Mouse (Mus musculus): ENCODE measurements at regions not wholly inside any gene's neighbourhood (a gene's known extent, or its start where the extent isn't known, plus 50 kb on each side); places are given as distances from the start of the nearest gene placed in this dataset.

DNA sequence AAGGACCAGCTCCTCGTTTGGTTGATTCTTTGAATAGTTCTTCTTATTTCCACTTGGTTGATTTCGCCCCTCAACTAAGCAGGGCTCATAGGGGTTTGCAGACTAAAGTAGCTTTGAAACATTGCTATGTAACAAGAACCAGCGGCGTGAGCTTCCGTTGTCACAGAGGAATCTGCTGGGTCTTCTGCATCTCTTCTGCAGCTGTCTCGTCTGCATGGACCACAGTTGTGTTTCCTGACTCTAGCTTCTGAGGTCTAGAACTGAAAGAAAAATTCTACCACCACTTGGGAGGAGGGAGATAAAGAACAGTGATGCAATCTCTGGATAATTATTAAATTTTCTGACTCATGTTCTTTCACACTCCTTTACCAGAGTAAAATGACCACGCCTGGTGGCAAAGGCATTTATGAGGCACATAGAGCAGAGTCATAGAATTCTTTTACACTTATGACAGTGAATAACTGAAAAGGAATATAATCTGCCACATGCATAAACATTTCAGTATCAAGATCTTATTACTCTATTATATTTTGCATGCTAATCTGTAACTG lies 1340.9 kb downstream of the Slc22a22 start:
- ATAC-seq (ENCODE audit: insufficient number of reproducible peaks, low FRiP score, low TSS enrichment, low read depth): no peak
- Histone ChIP-seq H3K27me3 (no peaks in the 10 kb centered on the region), H3K9ac (no peak overlapping the region), H3K27ac (replicated peaks) (no peak overlapping the region), H3K4me2 (replicated peaks) (no peak overlapping the region), H3K9me3 (replicated peaks) (no peaks in the 10 kb centered on the region), H3K36me3 (no peaks in the 10 kb centered on the region), H3K4me1 (no peaks in the 10 kb centered on the region), H3K4me3 (replicated peaks) (no peak overlapping the region)
- WGBS: 80% methylated on average over 7 of the region's 7 CpGs

DNA sequence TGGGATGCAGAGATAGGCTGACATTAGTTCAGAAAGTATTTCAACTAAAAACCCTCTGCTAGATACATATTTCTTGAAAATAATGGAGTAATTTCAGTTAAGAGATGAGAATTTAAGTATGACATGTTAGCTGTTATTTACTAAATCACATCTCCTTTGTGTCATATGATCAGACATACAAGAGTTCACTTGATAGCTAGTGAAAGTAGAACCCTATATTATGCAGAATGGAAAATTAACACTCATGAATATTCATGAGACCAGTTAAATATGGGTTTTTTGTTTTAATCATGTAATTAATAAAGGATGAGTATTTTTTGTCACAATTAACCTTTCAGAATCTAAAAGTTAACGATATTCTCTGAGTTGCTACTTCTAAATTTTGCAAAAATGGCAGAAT lies 1349.4 kb downstream of the Slc22a22 start:
- Histone ChIP-seq H3K27ac (replicated peaks) (no peak overlapping the region), H3K36me3 (no peaks in the 10 kb centered on the region), H3K27me3 (no peaks in the 10 kb centered on the region), H3K4me1 (no peaks in the 10 kb centered on the region), H3K9ac (no peak overlapping the region), H3K4me2 (replicated peaks) (no peak overlapping the region), H3K4me3 (replicated peaks) (no peak overlapping the region), H3K9me3 (replicated peaks) (no peaks in the 10 kb centered on the region)
- no peak for ATAC-seq (ENCODE audit: insufficient number of reproducible peaks, low FRiP score, low TSS enrichment, low read depth)
- WGBS: 78% methylated on average over 1 of the region's 1 CpGs

GRCm38 (mm10) chr15:56119287-56120065 lies 1357.9 kb downstream of the Slc22a22 start:
- Histone ChIP-seq H3K36me3 (no peaks in the 10 kb centered on the region), H3K27ac (replicated peaks) (no peak overlapping the region), H3K4me3 (replicated peaks) (no peak overlapping the region), H3K9me3 (replicated peaks) (no peaks in the 10 kb centered on the region), H3K27me3 (no peaks in the 10 kb centered on the region), H3K4me2 (replicated peaks) (no peak overlapping the region), H3K9ac (no peak overlapping the region), H3K4me1 (no peaks in the 10 kb centered on the region)
- ATAC-seq (ENCODE audit: insufficient number of reproducible peaks, low FRiP score, low TSS enrichment, low read depth): no peak

GRCm38 (mm10) chr15:56108313-56108712 lies 1369.1 kb downstream of the Slc22a22 start:
- H3K9me3 ChIP-seq (replicated peaks): no peaks in the 10 kb centered on the region
- H3K4me1 ChIP-seq: no peaks in the 10 kb centered on the region
- no peak for ATAC-seq (ENCODE audit: insufficient number of reproducible peaks, low FRiP score, low TSS enrichment, low read depth)
- no peak overlapping the region for H3K4me3 ChIP-seq (replicated peaks)
- no peaks in the 10 kb centered on the region for H3K36me3 ChIP-seq
- no peaks in the 10 kb centered on the region for H3K27me3 ChIP-seq
- no peak overlapping the region for H3K27ac ChIP-seq (replicated peaks)
- 31% methylated on average over 2 of the region's 2 CpGs for WGBS
- no peak overlapping the region for H3K9ac ChIP-seq
- H3K4me2 ChIP-seq (replicated peaks): no peak overlapping the region

DNA sequence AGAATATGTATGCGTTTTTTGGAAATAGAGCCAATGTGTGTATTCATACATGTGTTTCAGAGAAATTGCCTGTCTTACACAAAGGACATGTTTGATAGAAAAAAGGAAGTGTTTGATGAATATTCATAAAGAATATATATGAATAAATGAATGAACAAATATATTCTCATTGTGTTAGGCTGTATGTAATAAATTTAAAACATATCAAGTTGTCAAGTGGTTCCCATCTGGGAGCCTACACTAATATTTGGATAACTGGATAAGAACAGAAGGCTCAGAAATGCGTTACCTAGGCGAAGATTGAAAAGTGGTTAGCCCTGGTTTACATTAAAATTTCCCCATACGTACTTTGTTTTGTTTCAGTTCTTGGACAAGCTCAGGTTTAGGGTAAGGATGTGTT lies 1369.7 kb downstream of the Slc22a22 start:
- no peaks in the 10 kb centered on the region for H3K36me3 ChIP-seq
- no peaks in the 10 kb centered on the region for H3K27me3 ChIP-seq
- no peak overlapping the region for H3K9ac ChIP-seq
- no peak overlapping the region for H3K27ac ChIP-seq (replicated peaks)
- ATAC-seq (ENCODE audit: insufficient number of reproducible peaks, low FRiP score, low TSS enrichment, low read depth): no peak
- H3K4me1 ChIP-seq: no peaks in the 10 kb centered on the region
- 49% methylated on average over 4 of the region's 4 CpGs for WGBS
- no peaks in the 10 kb centered on the region for H3K9me3 ChIP-seq (replicated peaks)
- no peak overlapping the region for H3K4me3 ChIP-seq (replicated peaks)
- no peak overlapping the region for H3K4me2 ChIP-seq (replicated peaks)

DNA sequence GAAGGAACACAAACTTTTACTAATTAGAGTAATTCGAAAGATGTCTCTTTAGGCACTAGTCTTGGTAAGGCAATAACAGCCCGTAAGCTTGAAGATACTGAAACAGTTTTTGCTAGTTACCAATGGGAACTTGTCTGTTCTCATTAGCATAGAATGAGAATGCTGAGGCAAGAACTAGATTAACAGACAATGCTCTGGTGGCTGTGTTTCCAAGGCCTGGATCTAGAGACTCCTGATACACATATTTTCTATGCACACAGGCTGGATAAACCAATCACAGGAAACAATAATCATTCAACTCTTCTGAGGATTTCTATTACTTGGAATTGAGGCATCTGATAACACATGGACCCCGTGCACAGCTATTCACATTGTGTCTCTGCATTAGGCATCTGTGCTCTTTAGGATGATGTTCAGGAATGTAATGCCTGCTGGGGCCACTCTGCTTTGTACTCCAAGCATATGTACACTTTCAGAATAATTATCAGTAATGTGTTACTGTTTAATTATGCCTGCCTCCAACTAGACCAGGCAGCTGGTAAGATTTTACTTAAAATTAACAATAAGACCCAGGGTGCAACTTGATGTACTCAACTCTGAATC lies 1377.2 kb downstream of the Slc22a22 start:
- 80% methylated on average over 3 of the region's 3 CpGs for WGBS
- H3K9ac ChIP-seq: no peak overlapping the region
- H3K27ac ChIP-seq (replicated peaks): no peak overlapping the region
- no peaks in the 10 kb centered on the region for H3K27me3 ChIP-seq
- H3K4me2 ChIP-seq (replicated peaks): no peak overlapping the region
- H3K36me3 ChIP-seq: no peaks in the 10 kb centered on the region
- H3K4me1 ChIP-seq: no peaks in the 10 kb centered on the region
- no peak for ATAC-seq (ENCODE audit: insufficient number of reproducible peaks, low FRiP score, low TSS enrichment, low read depth)
- no peaks in the 10 kb centered on the region for H3K9me3 ChIP-seq (replicated peaks)
- H3K4me3 ChIP-seq (replicated peaks): no peak overlapping the region

DNA sequence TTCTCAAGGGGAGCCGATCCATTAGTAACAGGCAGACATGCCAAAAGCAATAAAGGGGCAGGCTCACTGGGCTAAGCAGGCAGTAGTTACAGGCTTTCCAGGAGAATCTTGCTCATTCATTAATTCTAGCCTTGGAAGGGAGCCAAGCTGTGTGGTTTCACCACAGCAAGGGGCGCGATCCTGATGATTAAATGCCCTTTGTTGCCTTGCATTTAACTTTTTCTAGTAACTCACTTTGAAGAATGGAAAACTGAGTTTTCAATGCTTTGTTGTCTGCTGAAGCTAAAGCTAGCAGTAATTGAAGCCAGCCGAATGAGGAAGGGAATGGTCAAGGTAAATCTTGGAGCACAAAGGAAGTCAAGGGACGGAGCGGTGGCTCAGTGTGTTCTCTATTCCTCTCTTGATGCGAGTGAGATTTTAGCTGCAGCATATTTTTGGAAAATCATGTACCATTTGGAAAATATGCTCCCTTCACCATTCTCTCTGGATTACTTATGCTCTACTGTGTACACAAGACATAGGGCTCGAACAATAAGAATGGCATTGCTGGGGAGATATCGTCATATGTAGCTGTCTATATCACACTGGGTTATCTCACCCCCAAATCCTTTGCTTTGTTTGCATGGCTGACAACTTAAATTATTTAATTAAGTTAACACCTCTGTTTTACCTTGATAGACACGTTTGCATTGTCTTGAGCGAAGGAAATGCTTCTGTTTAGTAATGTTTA lies 1399.4 kb downstream of the Slc22a22 start:
- 39% methylated on average over 11 of the region's 11 CpGs for WGBS
- no peak overlapping the region for H3K9ac ChIP-seq
- H3K4me3 ChIP-seq (replicated peaks): 0 out of 2 replicates have a peak overlapping the region, but pooled peaks have one; percentile 4
- no peaks in the 10 kb centered on the region for H3K36me3 ChIP-seq
- no peak overlapping the region for H3K27ac ChIP-seq (replicated peaks)
- H3K27me3 ChIP-seq: no peaks in the 10 kb centered on the region
- H3K4me1 ChIP-seq: peaks cover 10% of the 10 kb centered on the region; the same call in 1 of the 2 replicates
- H3K4me2 ChIP-seq (replicated peaks): peak overlapping the region; percentile 34
- peak; percentile 60; the same call in 1 of the 2 replicates for ATAC-seq (ENCODE audit: insufficient number of reproducible peaks, low FRiP score, low TSS enrichment, low read depth)
- no peaks in the 10 kb centered on the region for H3K9me3 ChIP-seq (replicated peaks)

DNA sequence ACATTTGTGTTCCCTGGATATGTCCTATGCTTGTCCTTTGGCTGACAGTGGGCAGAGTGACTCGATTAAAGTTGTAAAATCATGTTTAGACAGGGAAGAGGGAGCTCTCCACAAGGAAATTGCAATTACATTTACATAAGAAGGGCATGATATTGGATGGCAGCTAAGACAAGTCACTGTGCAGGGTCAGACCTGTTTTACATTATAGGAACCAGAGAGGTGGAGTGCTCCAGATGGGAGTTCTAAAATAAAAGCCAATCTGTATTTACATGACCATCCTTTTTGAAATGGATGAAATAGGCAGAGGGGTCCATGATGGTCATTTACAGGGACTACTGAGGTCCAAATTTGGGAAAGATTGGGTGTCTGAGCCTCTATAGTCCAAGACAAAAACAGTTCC lies 1400.3 kb downstream of the Slc22a22 start:
- ATAC-seq (ENCODE audit: insufficient number of reproducible peaks, low FRiP score, low TSS enrichment, low read depth): no peak
- no peak overlapping the region for H3K27ac ChIP-seq (replicated peaks)

DNA sequence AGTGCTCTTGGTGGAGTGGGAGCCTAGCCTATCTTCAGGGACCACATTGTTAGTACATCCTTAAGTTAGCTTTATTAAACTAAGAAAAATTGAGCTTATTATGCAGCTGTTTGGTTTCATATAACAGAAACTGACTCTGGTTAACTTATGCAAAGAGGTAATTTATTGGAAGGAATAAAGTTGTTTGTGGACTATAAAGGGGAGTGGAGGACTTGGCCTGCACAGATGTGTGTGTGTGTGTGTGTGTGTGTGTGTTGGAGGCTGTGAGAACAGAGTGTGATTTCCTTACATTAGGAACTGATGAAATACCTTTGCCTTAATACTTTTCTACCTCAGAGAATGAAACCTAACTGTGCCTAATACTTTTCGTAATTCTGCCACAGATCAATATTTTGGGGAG lies 1400.7 kb downstream of the Slc22a22 start:
- Histone ChIP-seq H3K4me1 (peaks cover 10% of the 10 kb centered on the region; the same call in 1 of the 2 replicates), H3K4me2 (replicated peaks) (no peak overlapping the region), H3K27me3 (no peaks in the 10 kb centered on the region), H3K9me3 (replicated peaks) (no peaks in the 10 kb centered on the region), H3K9ac (no peak overlapping the region), H3K27ac (replicated peaks) (no peak overlapping the region), H3K4me3 (replicated peaks) (no peak overlapping the region), H3K36me3 (no peaks in the 10 kb centered on the region)
- 83% methylated on average over 1 of the region's 1 CpGs for WGBS
- no peak for ATAC-seq (ENCODE audit: insufficient number of reproducible peaks, low FRiP score, low TSS enrichment, low read depth)

More for the DNA sequence above, 1400.3 kb downstream of the Slc22a22 start:
- no peak overlapping the region for H3K4me2 ChIP-seq (replicated peaks)
- H3K9ac ChIP-seq: no peak overlapping the region
- no peak overlapping the region for H3K4me3 ChIP-seq (replicated peaks)
- H3K27me3 ChIP-seq: no peaks in the 10 kb centered on the region
- H3K36me3 ChIP-seq: no peaks in the 10 kb centered on the region
- WGBS: 9% methylated on average over 1 of the region's 1 CpGs
- H3K4me1 ChIP-seq: peaks cover 10% of the 10 kb centered on the region; the same call in 1 of the 2 replicates
- H3K9me3 ChIP-seq (replicated peaks): no peaks in the 10 kb centered on the region

DNA sequence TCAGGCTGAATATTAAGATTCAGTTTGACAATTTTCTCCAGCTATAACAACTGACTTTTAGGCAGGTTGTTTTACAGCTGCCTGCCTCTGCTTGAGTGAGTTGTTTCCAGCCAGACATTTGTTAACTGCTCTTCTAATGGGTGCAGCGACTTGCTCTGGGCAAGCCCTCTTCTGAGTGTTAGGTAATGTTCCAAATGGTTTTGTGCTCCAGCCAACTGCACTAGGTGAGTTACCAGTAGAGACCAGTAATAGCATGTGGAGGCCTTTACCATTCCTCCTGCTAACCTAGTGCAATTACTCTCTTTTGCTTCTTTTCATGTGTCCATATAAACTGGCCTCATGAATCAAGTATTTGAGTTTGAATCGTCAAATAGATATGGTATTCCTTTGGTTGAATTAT lies 1407.9 kb downstream of the Slc22a22 start:
- no peak for ATAC-seq (ENCODE audit: insufficient number of reproducible peaks, low FRiP score, low TSS enrichment, low read depth)
- no peak overlapping the region for H3K4me3 ChIP-seq (replicated peaks)
- H3K4me1 ChIP-seq: no peaks in the 10 kb centered on the region
- H3K27me3 ChIP-seq: no peaks in the 10 kb centered on the region
- no peaks in the 10 kb centered on the region for H3K9me3 ChIP-seq (replicated peaks)
- no peaks in the 10 kb centered on the region for H3K36me3 ChIP-seq
- H3K9ac ChIP-seq: no peak overlapping the region
- 81% methylated on average over 2 of the region's 2 CpGs for WGBS
- H3K4me2 ChIP-seq (replicated peaks): no peak overlapping the region
- H3K27ac ChIP-seq (replicated peaks): no peak overlapping the region

- no peak overlapping the region for H3K27ac ChIP-seq (replicated peaks)
- no peaks in the 10 kb centered on the region for H3K4me1 ChIP-seq
- no peak overlapping the region for H3K9ac ChIP-seq
- 67% methylated on average over 3 of the region's 3 CpGs for WGBS
- H3K9me3 ChIP-seq (replicated peaks): no peaks in the 10 kb centered on the region
- no peak for ATAC-seq (ENCODE audit: insufficient number of reproducible peaks, low FRiP score, low TSS enrichment, low read depth)
- no peak overlapping the region for H3K4me3 ChIP-seq (replicated peaks)
- no peaks in the 10 kb centered on the region for H3K36me3 ChIP-seq
- H3K27me3 ChIP-seq: no peaks in the 10 kb centered on the region
- no peak overlapping the region for H3K4me2 ChIP-seq (replicated peaks)
Measured at GRCm38 (mm10) chr15:56067214-56067613, 1410.2 kb downstream of the Slc22a22 start.

Data from embryonic facial prominence, embryonic 15.5 days (tissue).